Mouse (Mus musculus) lung, adult 2 months (tissue): ENCODE data around the gene Cntrob. TPM values are rescaled to one million over a fixed set of nuclear protein-coding genes. Genes with fewer than 3 reads are reported as not detected.

Experiments
- DNase-seq: peaks from one replicate; pipeline ENCODE4 v3.0.0; 2022
- H3K4me1 ChIP-seq: fragments of 200-500 bp; 2 replicates; pipeline ENCODE4 v1.6.1; 2011; ENCODE audit warnings: low read length; ENCODE audit not compliant: control insufficient read depth, insufficient read depth
- H3K4me3 ChIP-seq: fragments of 200-500 bp; replicated peaks from 2 replicates; pipeline ENCODE3; 2011; ENCODE audit warnings: low read depth, mild to moderate bottlenecking, control low read depth, low read length; ENCODE audit errors: extremely low read depth
- CTCF ChIP-seq: fragments of 200-500 bp; IDR thresholded peaks from 2 replicates; pipeline ENCODE4 v1.5.1; 2011; ENCODE audit warnings: mild to moderate bottlenecking, low read length, control low read depth; ENCODE audit not compliant: insufficient read depth
- POLR2A ChIP-seq: fragments of 200-500 bp; IDR thresholded peaks from 2 replicates; pipeline ENCODE4 v1.6.1; 2011; ENCODE audit warnings: low read depth, mild to moderate bottlenecking, control low read depth, low read length, borderline replicate concordance; ENCODE audit errors: extremely low read depth
- WGBS: fragments of 180-500 bp; shearing (Covaris S2); methylation state at CpG from one replicate; pipeline ENCODE4 v1.1.7; 2018; 5-methylcytosine and 5-hydroxymethylcytosine counted together
- polyA plus RNA-seq: library from polyadenylated mRNA; depleted of rRNA; stranded (reverse); fragments of >200 nt; gene quantifications from 2 replicates; pipeline ENCODE4 v1.2.3, GENCODE M21; 2012; rRNA removed

The Cntrob gene
- 5.0 and 6.9 TPM in 2 replicates for polyA plus RNA-seq

DNA sequence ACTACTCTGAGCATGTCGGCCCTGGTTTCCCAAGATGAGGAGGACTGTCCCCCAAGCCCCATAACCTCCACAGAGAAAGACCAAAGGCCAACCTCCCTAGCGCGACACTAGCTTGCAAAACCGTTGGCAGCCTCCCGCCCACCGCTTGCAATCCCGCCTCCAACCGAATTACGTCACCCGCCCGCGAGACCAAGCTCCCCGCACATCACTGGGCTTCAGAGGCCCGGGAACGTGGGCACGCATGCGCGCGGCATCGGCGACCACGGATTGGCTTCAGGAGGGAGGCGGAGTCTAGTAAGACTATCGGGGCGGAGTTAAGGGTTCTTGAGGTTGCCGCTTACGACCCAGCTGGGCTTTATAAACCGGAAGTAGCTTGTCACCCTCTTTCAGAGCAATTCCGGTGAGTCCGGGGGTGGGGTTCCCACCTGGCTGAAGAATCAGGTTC, at the start of gene Cntrob, which contains the start of gene Trappc1:
TSS of gene Cntrob (minus strand) at position 109 of the 445 bp plus-strand sequence.
TSS of gene Trappc1 (plus strand) at position 314 of the 445 bp plus-strand sequence.
- Histone ChIP-seq H3K4me3 (peak within 1 kb of the TSS; percentile 82), H3K4me1 (peaks cover 6% of the 10 kb centered on the region; the same call in 1 of the 2 replicates)
- peak; percentile 97 for DNase-seq
- no peak for TF ChIP-seq CTCF
- TF ChIP-seq POLR2A = peak; percentile 90; the same call in 1 of the 2 replicates
- under 1% methylated on average over 30 of the region's 30 CpGs for WGBS

DNA sequence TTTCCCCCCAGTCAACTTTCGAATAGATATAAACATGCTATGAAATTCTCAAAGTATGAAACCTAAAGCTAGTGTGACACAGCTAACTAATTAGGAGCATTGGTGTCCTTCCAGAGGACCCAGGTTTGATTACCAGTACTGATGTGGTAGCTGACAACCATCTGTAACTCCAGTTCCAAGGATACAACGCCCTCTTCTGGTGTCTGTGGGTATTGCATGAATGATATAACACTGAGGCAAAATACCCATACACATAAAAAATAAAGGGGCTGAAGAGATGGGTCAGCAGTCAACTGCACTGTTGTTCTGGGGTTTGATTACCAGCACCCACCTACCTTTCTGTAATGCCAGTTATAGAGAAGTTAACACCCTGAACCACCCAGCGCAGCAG, 49.2 kb upstream of the Cntrob start:
- 60% methylated on average over 3 of the region's 3 CpGs for WGBS
- H3K4me3 ChIP-seq = no peak overlapping the region
- peaks cover 2% of the 10 kb centered on the region for H3K4me1 ChIP-seq
- DNase-seq = no peak
- no peak for TF ChIP-seq POLR2A
- TF ChIP-seq CTCF = 0 out of 2 replicates have a peak, but pooled peaks have one; percentile 7

DNA sequence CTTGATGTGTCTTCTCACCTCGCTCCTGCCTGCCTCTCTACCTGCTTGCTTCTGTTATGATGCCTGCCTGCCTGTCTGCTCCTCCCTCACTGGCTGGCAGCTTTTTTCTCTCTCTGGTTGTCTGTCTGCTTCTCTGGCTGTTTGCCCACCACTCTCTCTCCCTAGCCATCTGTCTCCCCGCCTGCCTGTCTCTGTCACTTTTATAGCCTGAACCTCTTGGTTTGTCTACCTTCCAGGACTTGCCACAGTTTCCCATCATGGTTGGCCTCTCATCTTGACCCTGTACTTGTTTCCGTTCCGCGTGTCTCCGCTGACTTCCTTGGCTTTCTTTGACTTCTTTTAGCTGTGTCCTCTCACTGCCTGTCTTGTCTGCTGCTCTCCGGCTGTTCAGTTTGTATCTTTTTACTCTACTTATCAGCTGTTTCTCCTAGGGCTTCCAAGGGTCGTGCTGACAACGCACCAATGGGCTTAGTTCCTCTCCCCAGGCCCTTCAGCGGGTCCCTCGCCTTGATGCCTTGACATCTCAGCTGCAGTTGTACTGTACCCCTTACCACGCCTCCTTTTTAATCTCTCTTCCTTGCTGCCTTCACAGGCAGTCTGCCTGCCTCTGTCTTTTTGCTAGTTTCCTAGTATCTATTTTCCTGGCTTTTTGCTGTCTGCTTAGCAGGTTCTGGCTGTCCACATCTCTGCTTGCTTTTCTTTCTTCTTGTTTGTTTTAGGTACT, 48.6 kb upstream of the Cntrob start:
- no peak for TF ChIP-seq CTCF
- TF ChIP-seq POLR2A = no peak
- DNase-seq = no peak
- WGBS = 50% methylated on average over 12 of the region's 12 CpGs
- Histone ChIP-seq H3K4me1 (peaks cover 3% of the 10 kb centered on the region), H3K4me3 (no peak overlapping the region)

DNA sequence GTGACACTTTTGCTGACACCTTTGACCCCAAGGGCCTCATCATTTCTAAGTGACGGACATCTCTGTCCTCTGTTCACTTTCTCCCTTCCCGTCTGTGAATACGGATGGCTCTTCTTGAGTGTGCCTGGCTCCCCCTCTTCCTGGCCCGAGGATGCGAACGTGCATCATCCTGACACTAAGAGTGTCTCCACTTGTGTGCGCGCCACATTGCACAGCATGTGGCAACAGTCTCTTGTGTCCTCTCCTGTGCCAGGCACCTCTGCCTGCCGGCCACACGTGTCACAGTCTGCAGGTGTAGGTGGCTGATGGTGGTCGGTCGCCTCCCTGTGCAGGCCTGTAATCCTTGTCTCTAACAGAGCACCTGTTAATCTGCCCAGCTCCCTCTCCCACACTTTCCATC, 48.0 kb upstream of the Cntrob start:
- Histone ChIP-seq H3K4me1 (peaks cover 3% of the 10 kb centered on the region), H3K4me3 (no peak overlapping the region)
- WGBS = 73% methylated on average over 12 of the region's 12 CpGs
- no peak for TF ChIP-seq CTCF
- TF ChIP-seq POLR2A = no peak
- DNase-seq = no peak

DNA sequence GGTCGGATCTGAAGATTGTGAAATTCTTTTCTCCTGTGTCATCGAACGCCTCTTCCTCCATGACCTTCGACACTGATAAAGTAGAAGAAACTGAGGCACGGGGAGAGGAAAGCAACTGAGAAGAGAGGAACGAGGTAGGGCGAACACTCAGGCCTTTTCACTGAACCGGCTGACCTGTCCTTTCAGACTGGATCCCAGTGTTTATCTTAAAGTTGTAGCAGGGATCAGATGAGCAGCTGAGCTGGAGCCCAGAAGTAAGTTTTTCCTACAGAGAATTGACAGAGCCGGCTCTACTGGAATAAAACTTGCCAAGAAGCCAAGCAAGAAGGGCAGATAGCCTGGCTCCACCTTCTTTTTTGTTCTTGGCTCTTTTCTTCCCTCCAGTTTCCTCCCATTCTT, 47.2 kb upstream of the Cntrob start:
- 29% methylated on average over 9 of the region's 9 CpGs for WGBS
- no peak for DNase-seq
- peaks cover 7% of the 10 kb centered on the region for H3K4me1 ChIP-seq
- TF ChIP-seq CTCF (no peak), POLR2A (no peak)
- H3K4me3 ChIP-seq = no peak overlapping the region

DNA sequence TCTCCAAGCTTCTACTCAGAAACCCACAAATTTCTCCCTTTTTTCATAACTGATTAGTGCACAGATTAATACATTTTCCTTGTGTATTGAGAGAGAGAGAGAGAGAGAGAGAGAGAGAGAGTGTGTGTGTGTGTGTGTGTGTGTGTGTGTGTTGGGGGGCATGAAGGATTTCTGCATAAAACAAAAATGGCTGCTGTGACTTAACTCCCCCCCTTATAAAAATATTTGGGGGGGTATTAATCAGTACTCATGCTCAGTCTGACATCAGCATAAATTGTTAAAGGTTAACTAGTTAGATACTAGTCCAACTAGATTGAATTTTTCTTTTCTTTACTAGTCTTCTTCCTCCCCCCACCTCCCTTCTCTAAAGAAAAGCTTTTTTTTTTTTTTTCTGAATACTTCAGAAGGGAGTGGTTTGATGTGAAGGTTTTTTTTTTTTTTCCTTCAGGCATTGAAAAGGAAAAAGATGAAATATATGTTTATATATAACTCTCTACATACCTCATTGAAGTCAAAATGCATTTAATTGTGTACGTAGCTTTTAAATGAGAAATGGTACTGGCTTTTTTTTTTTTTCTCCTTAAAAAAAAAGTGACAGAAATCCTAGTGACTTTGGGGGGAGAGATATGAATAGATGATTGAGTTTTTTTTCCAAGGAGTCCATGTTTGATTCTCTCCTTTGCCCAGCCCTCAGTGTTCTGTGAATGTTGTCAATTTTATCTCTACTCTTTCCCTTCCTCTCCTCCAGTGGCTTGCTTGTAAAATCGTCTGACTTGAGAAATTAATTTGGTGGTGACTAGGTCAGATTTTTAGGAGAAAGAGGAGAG, 46.6 kb upstream of the Cntrob start:
- no peak for TF ChIP-seq CTCF
- TF ChIP-seq POLR2A = no peak
- WGBS = 32% methylated on average over 2 of the region's 2 CpGs
- no peak for DNase-seq
- peaks cover 14% of the 10 kb centered on the region for H3K4me1 ChIP-seq
- H3K4me3 ChIP-seq = no peak overlapping the region

DNA sequence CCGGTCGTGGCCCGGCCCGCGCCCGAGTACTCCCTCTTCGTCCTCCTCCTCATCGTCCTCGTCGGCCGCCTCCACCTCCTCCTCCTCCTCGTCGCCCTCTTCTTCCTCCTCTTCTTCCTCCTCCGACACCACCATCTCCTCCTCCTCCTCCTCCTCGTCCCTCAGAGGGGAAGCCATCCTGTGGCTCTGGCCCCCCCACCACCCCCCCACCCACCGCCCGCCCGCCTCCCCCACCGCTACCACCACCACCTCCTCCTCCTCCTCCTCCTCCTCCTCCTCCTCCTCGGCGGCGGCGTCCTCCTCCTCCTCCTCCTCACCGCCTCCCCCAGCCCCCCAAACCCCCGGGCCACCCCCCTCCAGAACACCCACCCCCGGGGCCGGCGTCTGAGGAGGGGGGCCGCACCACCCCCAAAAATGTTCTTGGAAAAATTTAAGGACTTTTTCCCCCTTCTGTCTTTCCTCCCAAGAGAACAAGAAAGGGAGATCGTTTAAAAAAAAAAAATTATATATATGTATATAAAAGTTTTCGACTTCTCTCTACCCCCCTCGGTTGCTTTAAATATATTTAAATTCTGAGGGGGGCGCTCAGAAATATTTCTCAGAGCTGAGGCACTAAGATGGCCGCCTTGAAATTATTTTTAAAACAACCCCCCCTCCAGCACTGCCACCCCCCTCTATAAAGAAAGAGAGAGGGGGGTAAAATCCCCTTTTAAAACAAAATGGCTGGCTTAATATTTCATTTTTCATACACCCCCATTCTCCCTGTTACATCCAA, 45.8 kb upstream of the Cntrob start, which contains the start of gene Chd3:
TSS of gene Chd3 (minus strand) at position 192 of the 775 bp plus-strand sequence.
- DNase-seq = no peak
- Histone ChIP-seq H3K4me3 (peak within 1 kb of the TSS; percentile 98), H3K4me1 (peaks cover 19% of the 10 kb centered on the region)
- under 1% methylated on average over 18 of the region's 34 CpGs for WGBS
- TF ChIP-seq POLR2A = no peak; the same call in 1 of the 2 replicates
- no peak for TF ChIP-seq CTCF

DNA sequence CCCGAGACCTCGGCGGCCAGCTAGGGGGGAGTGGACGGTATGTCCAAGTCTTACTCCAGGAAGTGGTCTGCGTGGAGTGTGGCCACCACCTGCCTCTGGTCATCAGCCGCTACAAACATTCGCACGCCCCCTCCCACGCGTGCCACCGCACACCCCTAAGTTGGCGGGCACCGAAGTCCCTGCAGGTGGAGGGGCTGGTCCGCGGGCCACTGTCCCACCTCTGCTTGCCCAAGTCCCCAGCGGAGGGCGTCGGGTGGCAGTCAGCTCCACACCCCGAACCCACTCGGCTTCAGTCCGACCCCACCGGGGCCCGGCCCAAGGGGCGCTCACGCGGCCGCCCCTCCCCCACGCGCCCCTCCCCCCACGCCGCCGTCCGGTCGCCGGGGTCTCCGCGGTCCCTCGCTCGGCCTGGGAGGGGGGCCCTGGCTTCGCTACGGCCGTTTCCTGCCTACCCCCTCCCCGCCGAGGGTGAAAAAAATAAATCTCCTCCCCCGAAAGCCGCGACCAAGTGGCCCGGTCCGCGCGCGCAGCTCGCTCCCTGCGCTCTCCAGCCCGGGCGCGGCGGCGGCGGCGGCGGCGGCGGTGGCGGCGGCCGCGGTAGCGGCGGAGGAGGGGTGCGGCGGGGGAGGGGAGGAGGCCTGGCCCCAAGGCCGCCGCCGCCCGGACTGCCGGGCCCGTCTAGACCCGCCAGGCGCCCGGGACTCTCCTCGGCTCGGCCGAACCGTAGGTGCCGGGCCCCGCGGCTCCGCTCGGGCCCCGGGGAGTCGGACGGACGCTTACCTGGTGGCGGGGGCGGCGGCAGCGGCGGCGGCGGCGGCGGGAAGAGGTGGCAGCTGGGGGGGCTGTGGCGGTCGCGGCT, 45.0 kb upstream of the Cntrob start:
- H3K4me1 ChIP-seq = peaks cover 21% of the 10 kb centered on the region
- peak; percentile 63 for DNase-seq

More for the DNA sequence above, 45.0 kb upstream of the Cntrob start:
- peak overlapping the region; percentile 98 for H3K4me3 ChIP-seq
- under 1% methylated on average over 58 of the region's 106 CpGs for WGBS
- no peak for TF ChIP-seq POLR2A
- no peak for TF ChIP-seq CTCF
